Mouse (Mus musculus): ENCODE measurements around the gene Cox5a. TPM values are rescaled to one million over a fixed set of nuclear protein-coding genes. Genes with fewer than 3 reads are reported as not detected.
A peak's percentile ranks its signal among the peaks of the same experiment; 100 is the strongest.

The Cox5a gene
- polyA plus RNA-seq, 1 experiment from 2014 or later, result 1,022 TPM

- Histone ChIP-seq H3K4me2 (ENCODE audit: low read depth, low read length) (peak overlapping the region; percentile 89), H3K4me1 (ENCODE audit: control insufficient read depth, insufficient read depth, low read length) (peaks cover 64% of the 10 kb centered on the region), H3K4me3 (ENCODE audit: low read depth, low read length) (peak overlapping the region; percentile 37), H3K27ac (ENCODE audit: low read depth, low read length) (peak overlapping the region; percentile 86; the same call in 1 of the 2 replicates), H3K36me3 (ENCODE audit: control insufficient read depth, insufficient read depth, low read length) (no peaks in the 10 kb centered on the region), H3K27me3 (ENCODE audit: control insufficient read depth, insufficient read depth, low read length) (peaks cover 12% of the 10 kb centered on the region; the same call in 1 of the 2 replicates), H3K9ac (replicated peaks; ENCODE audit: low read depth, low read length) (peak overlapping the region; percentile 18), H3K9me3 (ENCODE audit: control insufficient read depth, low read length) (no peaks in the 10 kb centered on the region)
- no peak for ATAC-seq (ENCODE audit: low read depth)
- 2% methylated on average over 23 of the region's 23 CpGs for WGBS
Observed at GRCm38 (mm10) chr9:57502911-57503621, 18.0 kb upstream of the Cox5a start.

- peaks cover 58% of the 10 kb centered on the region for H3K4me1 ChIP-seq (ENCODE audit: control insufficient read depth, insufficient read depth, low read length)
- WGBS, result under 1% methylated on average over 46 of the region's 46 CpGs
- H3K4me2 ChIP-seq (ENCODE audit: low read depth, low read length), result peak within 1 kb of the TSS; percentile 89
- H3K4me3 ChIP-seq (ENCODE audit: low read depth, low read length), result peak within 1 kb of the TSS; percentile 37
- 0 out of 2 replicates have a peak, but pooled peaks have one; percentile 21 for ATAC-seq (ENCODE audit: low read depth)
- H3K36me3 ChIP-seq (ENCODE audit: control insufficient read depth, insufficient read depth, low read length), result no peaks in the 10 kb centered on the region
- peaks cover 12% of the 10 kb centered on the region; the same call in 1 of the 2 replicates for H3K27me3 ChIP-seq (ENCODE audit: control insufficient read depth, insufficient read depth, low read length)
- H3K9ac ChIP-seq (replicated peaks; ENCODE audit: low read depth, low read length), result peak within 1 kb of the TSS; percentile 18
- H3K9me3 ChIP-seq (ENCODE audit: control insufficient read depth, low read length), result no peaks in the 10 kb centered on the region
- peak within 1 kb of the TSS; percentile 3; the same call in 1 of the 2 replicates for H3K27ac ChIP-seq (ENCODE audit: low read depth, low read length)
Observed at GRCm38 (mm10) chr9:57503622-57504380, 17.3 kb upstream of the Cox5a start, which contains the start of gene Rpp25. TSS of gene Rpp25 (plus strand) at chr9:57504026.

DNA sequence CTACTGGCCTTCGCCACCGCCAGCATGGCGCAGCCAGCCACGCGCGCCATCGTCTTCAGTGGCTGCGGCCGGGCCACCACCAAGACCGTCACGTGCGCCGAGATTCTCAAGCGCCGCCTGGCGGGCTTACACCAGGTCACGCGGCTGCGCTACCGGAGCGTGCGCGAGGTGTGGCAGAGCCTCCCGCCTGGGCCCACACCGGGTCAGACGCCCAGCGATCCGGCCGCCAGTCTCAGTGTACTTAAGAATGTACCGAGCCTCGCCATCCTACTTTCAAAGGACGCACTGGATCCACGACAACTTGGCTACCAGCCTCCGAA is 16.7 kb upstream of the Cox5a start:
- H3K36me3 ChIP-seq (ENCODE audit: control insufficient read depth, insufficient read depth, low read length), result no peaks in the 10 kb centered on the region
- no peaks in the 10 kb centered on the region for H3K9me3 ChIP-seq (ENCODE audit: control insufficient read depth, low read length)
- peak overlapping the region; percentile 37 for H3K4me3 ChIP-seq (ENCODE audit: low read depth, low read length)
- peak; percentile 73 for ATAC-seq (ENCODE audit: low read depth)
- peak overlapping the region; percentile 89 for H3K4me2 ChIP-seq (ENCODE audit: low read depth, low read length)
- WGBS, result under 1% methylated on average over 34 of the region's 34 CpGs
- peaks cover 57% of the 10 kb centered on the region for H3K4me1 ChIP-seq (ENCODE audit: control insufficient read depth, insufficient read depth, low read length)
- peak overlapping the region; percentile 18; the same call in 1 of the 2 replicates for H3K9ac ChIP-seq (replicated peaks; ENCODE audit: low read depth, low read length)
- H3K27ac ChIP-seq (ENCODE audit: low read depth, low read length), result no peak overlapping the region; the same call in 1 of the 2 replicates
- peaks cover 12% of the 10 kb centered on the region; the same call in 1 of the 2 replicates for H3K27me3 ChIP-seq (ENCODE audit: control insufficient read depth, insufficient read depth, low read length)

- Histone ChIP-seq H3K9ac (replicated peaks; ENCODE audit: low read depth, low read length) (no peak overlapping the region), H3K27ac (ENCODE audit: low read depth, low read length) (peak overlapping the region; percentile 75; the same call in 1 of the 2 replicates)
- ATAC-seq (ENCODE audit: low read depth), result no peak
Observed at GRCm38 (mm10) chr9:57504891-57505290, 16.2 kb upstream of the Cox5a start.

DNA sequence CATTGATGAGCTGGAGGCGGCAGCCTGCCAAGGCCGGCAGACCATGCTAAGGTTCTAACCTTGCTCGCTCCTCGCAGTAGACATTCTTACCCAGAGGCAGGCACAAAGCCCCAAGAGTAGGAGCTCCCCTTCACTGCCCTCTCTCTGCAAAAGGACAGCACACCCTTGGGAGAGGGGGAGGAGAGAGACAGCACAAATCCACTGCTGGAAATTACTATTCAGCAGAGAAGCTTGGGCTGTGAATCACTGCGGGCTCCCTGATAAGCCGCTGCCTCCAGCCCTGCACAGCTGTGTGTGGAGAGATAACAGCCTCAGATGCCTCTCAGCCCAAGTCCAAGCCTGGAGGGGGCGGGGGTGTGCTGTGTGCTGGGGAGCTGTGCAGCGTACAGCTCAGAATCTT is 15.4 kb upstream of the Cox5a start:
- H3K4me2 ChIP-seq (ENCODE audit: low read depth, low read length), result peak overlapping the region; percentile 89
- H3K36me3 ChIP-seq (ENCODE audit: control insufficient read depth, insufficient read depth, low read length), result no peaks in the 10 kb centered on the region
- peak; percentile 80; the same call in 1 of the 2 replicates for ATAC-seq (ENCODE audit: low read depth)
- WGBS, result 4% methylated on average over 8 of the region's 8 CpGs
- H3K9ac ChIP-seq (replicated peaks; ENCODE audit: low read depth, low read length), result peak overlapping the region; percentile 41; the same call in 1 of the 2 replicates
- peak overlapping the region; percentile 75 for H3K27ac ChIP-seq (ENCODE audit: low read depth, low read length)
- H3K4me1 ChIP-seq (ENCODE audit: control insufficient read depth, insufficient read depth, low read length), result peaks cover 54% of the 10 kb centered on the region
- peaks cover 10% of the 10 kb centered on the region; the same call in 1 of the 2 replicates for H3K27me3 ChIP-seq (ENCODE audit: control insufficient read depth, insufficient read depth, low read length)
- no peak overlapping the region for H3K4me3 ChIP-seq (ENCODE audit: low read depth, low read length)
- no peaks in the 10 kb centered on the region for H3K9me3 ChIP-seq (ENCODE audit: control insufficient read depth, low read length)

More at GRCm38 (mm10) chr9:57504891-57505290, 16.2 kb upstream of the Cox5a start:
- H3K4me2 ChIP-seq (ENCODE audit: low read depth, low read length), result peak overlapping the region; percentile 89
- H3K9me3 ChIP-seq (ENCODE audit: control insufficient read depth, low read length), result no peaks in the 10 kb centered on the region
- H3K4me3 ChIP-seq (ENCODE audit: low read depth, low read length), result no peak overlapping the region; the same call in 1 of the 2 replicates
- peaks cover 57% of the 10 kb centered on the region for H3K4me1 ChIP-seq (ENCODE audit: control insufficient read depth, insufficient read depth, low read length)
- H3K36me3 ChIP-seq (ENCODE audit: control insufficient read depth, insufficient read depth, low read length), result no peaks in the 10 kb centered on the region
- WGBS, result 49% methylated on average over 10 of the region's 10 CpGs
- peaks cover 12% of the 10 kb centered on the region; the same call in 1 of the 2 replicates for H3K27me3 ChIP-seq (ENCODE audit: control insufficient read depth, insufficient read depth, low read length)

DNA sequence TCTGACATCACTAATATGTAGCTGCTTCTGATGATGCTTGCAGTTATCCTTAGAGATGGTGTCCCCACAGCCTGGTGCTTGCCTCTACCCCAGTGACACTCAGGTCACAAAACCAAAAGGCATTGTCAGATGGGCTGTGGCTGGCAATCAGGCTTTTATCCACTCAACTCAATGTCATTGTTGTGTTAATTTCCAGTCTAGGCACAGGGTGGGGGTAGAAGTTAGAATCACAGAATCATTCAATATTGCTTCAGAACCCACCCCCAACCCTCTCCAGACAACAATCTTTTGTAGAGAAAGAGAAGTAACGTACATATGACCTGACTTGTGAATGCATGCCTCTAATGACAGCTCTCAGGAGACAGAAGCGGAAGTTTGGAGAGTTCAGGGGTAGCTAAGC is 10.5 kb upstream of the Cox5a start:
- no peak for ATAC-seq (ENCODE audit: low read depth)
- 61% methylated on average over 2 of the region's 2 CpGs for WGBS

GRCm38 (mm10) chr9:57517113-57517512 is 4.0 kb upstream of the Cox5a start:
- Histone ChIP-seq H3K9me3 (ENCODE audit: control insufficient read depth, low read length) (no peaks in the 10 kb centered on the region), H3K4me3 (ENCODE audit: low read depth, low read length) (no peak overlapping the region), H3K36me3 (ENCODE audit: control insufficient read depth, insufficient read depth, low read length) (no peaks in the 10 kb centered on the region), H3K9ac (replicated peaks; ENCODE audit: low read depth, low read length) (no peak overlapping the region), H3K27ac (ENCODE audit: low read depth, low read length) (no peak overlapping the region), H3K27me3 (ENCODE audit: control insufficient read depth, insufficient read depth, low read length) (no peaks in the 10 kb centered on the region), H3K4me2 (ENCODE audit: low read depth, low read length) (no peak overlapping the region), H3K4me1 (ENCODE audit: control insufficient read depth, insufficient read depth, low read length) (peaks cover 5% of the 10 kb centered on the region)
- WGBS, result 12% methylated on average over 3 of the region's 3 CpGs
- no peak for ATAC-seq (ENCODE audit: low read depth)

More for the DNA sequence above, 10.5 kb upstream of the Cox5a start:
- Histone ChIP-seq H3K9ac (replicated peaks; ENCODE audit: low read depth, low read length) (no peak overlapping the region), H3K4me3 (ENCODE audit: low read depth, low read length) (no peak overlapping the region), H3K9me3 (ENCODE audit: control insufficient read depth, low read length) (no peaks in the 10 kb centered on the region), H3K36me3 (ENCODE audit: control insufficient read depth, insufficient read depth, low read length) (no peaks in the 10 kb centered on the region), H3K4me2 (ENCODE audit: low read depth, low read length) (no peak overlapping the region), H3K27ac (ENCODE audit: low read depth, low read length) (no peak overlapping the region), H3K4me1 (ENCODE audit: control insufficient read depth, insufficient read depth, low read length) (peaks cover 7% of the 10 kb centered on the region; the same call in 1 of the 2 replicates), H3K27me3 (ENCODE audit: control insufficient read depth, insufficient read depth, low read length) (no peaks in the 10 kb centered on the region)

GRCm38 (mm10) chr9:57520375-57521055 is 559 bp upstream of the Cox5a start:
- peak overlapping the region; percentile 95 for H3K27ac ChIP-seq (ENCODE audit: low read depth, low read length)
- 28% methylated on average over 16 of the region's 16 CpGs for WGBS

More at GRCm38 (mm10) chr9:57520375-57521055, 559 bp upstream of the Cox5a start:
- Histone ChIP-seq H3K27me3 (ENCODE audit: control insufficient read depth, insufficient read depth, low read length) (no peaks in the 10 kb centered on the region), H3K9me3 (ENCODE audit: control insufficient read depth, low read length) (no peaks in the 10 kb centered on the region), H3K36me3 (ENCODE audit: control insufficient read depth, insufficient read depth, low read length) (no peaks in the 10 kb centered on the region), H3K9ac (replicated peaks; ENCODE audit: low read depth, low read length) (peak overlapping the region; percentile 99), H3K4me3 (ENCODE audit: low read depth, low read length) (peak overlapping the region; percentile 92), H3K4me2 (ENCODE audit: low read depth, low read length) (peak overlapping the region; percentile 86), H3K4me1 (ENCODE audit: control insufficient read depth, insufficient read depth, low read length) (peaks cover 19% of the 10 kb centered on the region)
- ATAC-seq (ENCODE audit: low read depth), result peak; percentile 36; the same call in 1 of the 2 replicates
